Mouse (Mus musculus): ENCODE data around the gene Tfcp2l1. TPM values are rescaled to one million over a fixed set of nuclear protein-coding genes. Genes with fewer than 3 reads are reported as not detected.

The Tfcp2l1 gene
- polyA plus RNA-seq, 1 experiment = 3.7 TPM

- Histone ChIP-seq H3K27me3 (ENCODE audit: control insufficient read depth, insufficient read depth, low read length) (no peaks in the 10 kb centered on the region), H3K4me1 (ENCODE audit: control insufficient read depth, insufficient read depth, low read length) (no peaks in the 10 kb centered on the region), H3K27ac (ENCODE audit: control insufficient read depth, insufficient read depth, low read depth, low read length) (no peak overlapping the region), H3K36me3 (ENCODE audit: control insufficient read depth, insufficient read depth, low read length) (no peaks in the 10 kb centered on the region), H3K4me3 (ENCODE audit: control insufficient read depth, low read depth, low read length) (no peak overlapping the region)
- TF ChIP-seq CTCF (IDR thresholded peaks at IDR 0.05; ENCODE audit: control insufficient read depth, insufficient read depth, insufficient replicate concordance, low read depth, low read length) (no peak), POLR2A (IDR thresholded peaks at IDR 0.05; ENCODE audit: control insufficient read depth, low read depth, low read length) (no peak)
Observed at GRCm38 (mm10) chr1:118689830-118690229, 62.1 kb downstream of the Tfcp2l1 start.

GRCm38 (mm10) chr1:118694436-118694835, 66.7 kb downstream of the Tfcp2l1 start:
- no peak for TF ChIP-seq CTCF (IDR thresholded peaks at IDR 0.05; ENCODE audit: control insufficient read depth, insufficient read depth, insufficient replicate concordance, low read depth, low read length)
- no peaks in the 10 kb centered on the region for H3K4me1 ChIP-seq (ENCODE audit: control insufficient read depth, insufficient read depth, low read length)
- no peaks in the 10 kb centered on the region for H3K27me3 ChIP-seq (ENCODE audit: control insufficient read depth, insufficient read depth, low read length)
- no peak overlapping the region for H3K4me3 ChIP-seq (ENCODE audit: control insufficient read depth, low read depth, low read length)
- no peak overlapping the region for H3K27ac ChIP-seq (ENCODE audit: control insufficient read depth, insufficient read depth, low read depth, low read length)
- H3K36me3 ChIP-seq (ENCODE audit: control insufficient read depth, insufficient read depth, low read length) = no peaks in the 10 kb centered on the region

GRCm38 (mm10) chr1:118697906-118698305, 70.2 kb downstream of the Tfcp2l1 start:
- Histone ChIP-seq H3K4me1 (ENCODE audit: control insufficient read depth, insufficient read depth, low read length) (no peaks in the 10 kb centered on the region), H3K27me3 (ENCODE audit: control insufficient read depth, insufficient read depth, low read length) (no peaks in the 10 kb centered on the region)
- TF ChIP-seq POLR2A (IDR thresholded peaks at IDR 0.05; ENCODE audit: control insufficient read depth, low read depth, low read length) (no peak), CTCF (IDR thresholded peaks at IDR 0.05; ENCODE audit: control insufficient read depth, insufficient read depth, insufficient replicate concordance, low read depth, low read length) (no peak)

GRCm38 (mm10) chr1:118699118-118699890, 71.6 kb downstream of the Tfcp2l1 start:
- Histone ChIP-seq H3K27ac (ENCODE audit: control insufficient read depth, insufficient read depth, low read depth, low read length) (no peak overlapping the region), H3K4me1 (ENCODE audit: control insufficient read depth, insufficient read depth, low read length) (no peaks in the 10 kb centered on the region), H3K27me3 (ENCODE audit: control insufficient read depth, insufficient read depth, low read length) (no peaks in the 10 kb centered on the region), H3K36me3 (ENCODE audit: control insufficient read depth, insufficient read depth, low read length) (no peaks in the 10 kb centered on the region), H3K4me3 (ENCODE audit: control insufficient read depth, low read depth, low read length) (no peak overlapping the region)
- TF ChIP-seq POLR2A (IDR thresholded peaks at IDR 0.05; ENCODE audit: control insufficient read depth, low read depth, low read length) = no peak
- no peak for TF ChIP-seq CTCF (IDR thresholded peaks at IDR 0.05; ENCODE audit: control insufficient read depth, insufficient read depth, insufficient replicate concordance, low read depth, low read length)

More at GRCm38 (mm10) chr1:118697906-118698305, 70.2 kb downstream of the Tfcp2l1 start:
- H3K27ac ChIP-seq (ENCODE audit: control insufficient read depth, insufficient read depth, low read depth, low read length) = no peak overlapping the region
- H3K4me3 ChIP-seq (ENCODE audit: control insufficient read depth, low read depth, low read length) = no peak overlapping the region
- no peaks in the 10 kb centered on the region for H3K36me3 ChIP-seq (ENCODE audit: control insufficient read depth, insufficient read depth, low read length)

- no peak overlapping the region for H3K4me3 ChIP-seq (ENCODE audit: control insufficient read depth, low read depth, low read length)
- H3K4me1 ChIP-seq (ENCODE audit: control insufficient read depth, insufficient read depth, low read length) = no peaks in the 10 kb centered on the region
- TF ChIP-seq CTCF (IDR thresholded peaks at IDR 0.05; ENCODE audit: control insufficient read depth, insufficient read depth, insufficient replicate concordance, low read depth, low read length) (no peak), POLR2A (IDR thresholded peaks at IDR 0.05; ENCODE audit: control insufficient read depth, low read depth, low read length) (no peak)
- H3K36me3 ChIP-seq (ENCODE audit: control insufficient read depth, insufficient read depth, low read length) = no peaks in the 10 kb centered on the region
- no peak overlapping the region for H3K27ac ChIP-seq (ENCODE audit: control insufficient read depth, insufficient read depth, low read depth, low read length)
- H3K27me3 ChIP-seq (ENCODE audit: control insufficient read depth, insufficient read depth, low read length) = no peaks in the 10 kb centered on the region
Observed at GRCm38 (mm10) chr1:118699961-118700360, 72.2 kb downstream of the Tfcp2l1 start.

- Histone ChIP-seq H3K4me3 (ENCODE audit: control insufficient read depth, low read depth, low read length) (no peak overlapping the region), H3K4me1 (ENCODE audit: control insufficient read depth, insufficient read depth, low read length) (no peaks in the 10 kb centered on the region), H3K27ac (ENCODE audit: control insufficient read depth, insufficient read depth, low read depth, low read length) (no peak overlapping the region), H3K27me3 (ENCODE audit: control insufficient read depth, insufficient read depth, low read length) (no peaks in the 10 kb centered on the region), H3K36me3 (ENCODE audit: control insufficient read depth, insufficient read depth, low read length) (no peaks in the 10 kb centered on the region)
- TF ChIP-seq POLR2A (IDR thresholded peaks at IDR 0.05; ENCODE audit: control insufficient read depth, low read depth, low read length) (no peak), CTCF (IDR thresholded peaks at IDR 0.05; ENCODE audit: control insufficient read depth, insufficient read depth, insufficient replicate concordance, low read depth, low read length) (no peak)
Observed at GRCm38 (mm10) chr1:118711606-118712005, 83.9 kb downstream of the Tfcp2l1 start.

- Histone ChIP-seq H3K36me3 (ENCODE audit: control insufficient read depth, insufficient read depth, low read length) (no peaks in the 10 kb centered on the region), H3K27ac (ENCODE audit: control insufficient read depth, insufficient read depth, low read depth, low read length) (no peak overlapping the region), H3K4me3 (ENCODE audit: control insufficient read depth, low read depth, low read length) (no peak overlapping the region), H3K4me1 (ENCODE audit: control insufficient read depth, insufficient read depth, low read length) (no peaks in the 10 kb centered on the region), H3K27me3 (ENCODE audit: control insufficient read depth, insufficient read depth, low read length) (no peaks in the 10 kb centered on the region)
- TF ChIP-seq POLR2A (IDR thresholded peaks at IDR 0.05; ENCODE audit: control insufficient read depth, low read depth, low read length) (no peak), CTCF (IDR thresholded peaks at IDR 0.05; ENCODE audit: control insufficient read depth, insufficient read depth, insufficient replicate concordance, low read depth, low read length) (no peak)
Observed at GRCm38 (mm10) chr1:118716225-118716624, 88.5 kb downstream of the Tfcp2l1 start.
